In genomic region chr19:48168284-48168683, GRCm38 (mm10) we compare ENCODE assay signal across 16 mouse cellular contexts. TPM values are rescaled to one million over a fixed set of nuclear protein-coding genes. Genes with fewer than 3 reads are reported as not detected.
DNase-seq lines count a peak whose midpoint lies in the region.
"Had no signal": no experiment of that assay in that cellular context is flagged by ENCODE, and none has a peak within 500 bp of the region (broad histone marks: within the 10 kb centered on the region; RNA-seq: fewer than 3 reads in every experiment).

No protein-coding gene starts in this region.

- DNase-seq in adrenal gland, postnatal 10 days, result peak; percentile 7
- DNase-seq in adrenal gland, postnatal 4 days (ENCODE audit: low spot score in 2 of 2), result no peak
- peak; percentile 2 for DNase-seq in kidney, postnatal 14 days
- no peak for DNase-seq in kidney, postnatal 25 days
- peak; percentile 5 for DNase-seq in adipocyte (ENCODE audit: low spot score)
- DNase-seq in limb, embryonic 10.5 days (ENCODE audit: low spot score), result peak; percentile 70
- DNase-seq in layer of hippocampus, postnatal 10 days (ENCODE audit: low spot score in 2 of 2), result no peak
- no peak for DNase-seq in right cerebral cortex, postnatal 25 days
- DNase-seq: adrenal gland, adult 2 months; kidney, adult 9 months; liver; lung, postnatal 14 days; thymus, adult 2 months had no signal

- no peaks in the 10 kb centered on the region for H3K9me3 ChIP-seq in limb, embryonic 10.5 days (replicated peaks)
- H3K9me3 ChIP-seq: forebrain, embryonic 12.5 days had no signal

- WGBS in limb, embryonic 10.5 days, result 57% methylated on average over 5 of the region's 5 CpGs

- H3K27ac ChIP-seq in limb, embryonic 10.5 days, result no peak overlapping the region
- H3K27ac ChIP-seq: forebrain, embryonic 12.5 days had no signal

- no peaks in the 10 kb centered on the region for H3K36me3 ChIP-seq in limb, embryonic 10.5 days
- H3K36me3 ChIP-seq: forebrain, embryonic 12.5 days; G1E had no signal

- H3K4me3 ChIP-seq in limb, embryonic 10.5 days, result no peak overlapping the region
- H3K4me3 ChIP-seq: forebrain, embryonic 12.5 days had no signal

- H3K4me1 ChIP-seq in limb, embryonic 10.5 days, result no peaks in the 10 kb centered on the region
- H3K4me1 ChIP-seq: forebrain, embryonic 12.5 days had no signal

- no peaks in the 10 kb centered on the region for H3K27me3 ChIP-seq in limb, embryonic 10.5 days (ENCODE audit: low read depth, poor library complexity, severe bottlenecking)
- H3K27me3 ChIP-seq: forebrain, embryonic 12.5 days had no signal

RNA-seq across cellular contexts. Expression of gene Sorcs3, which starts 37.5 kb away (rescaled TPM):
- under 1 TPM; 0.06 to 0.18 TPM for total RNA-seq in adrenal gland, postnatal 10 days (2021)
- total RNA-seq in adrenal gland, postnatal 4 days (2021), result under 1 TPM; 0.25 to 0.59 TPM
- 0.29 and 0.46 TPM in 2 replicates for polyA plus RNA-seq in limb, embryonic 10.5 days (2016; fragmentation: Nextera tagmentation; extraction: Ambion mirVana)
- 10 to 100 TPM; 27.5 to 29.9 TPM for total RNA-seq in layer of hippocampus, postnatal 10 days (2021)
- total RNA-seq: adrenal gland, adult 2 months; common myeloid progenitor, adult 5-6 weeks; G1E had no signal
- polyA plus RNA-seq: adrenal gland, adult 2 months; G1E had no signal

Comparison
In these comparisons a context has a peak if more than half of its experiments do, and no peak if none do; other contexts are left out.
1. DNase-seq: peak in adrenal gland, postnatal 10 days (single experiment), kidney, postnatal 14 days (single experiment), adipocyte (single experiment) and limb, embryonic 10.5 days (single experiment); none in adrenal gland, postnatal 4 days (0 of 2), kidney, postnatal 25 days (0 of 2), layer of hippocampus, postnatal 10 days (0 of 2) and right cerebral cortex, postnatal 25 days (single experiment).
2. RNA of gene Sorcs3, which starts 37.5 kb away (total RNA-seq): 27.5 to 29.9 TPM in layer of hippocampus, postnatal 10 days; 0.25 to 0.59 TPM in adrenal gland, postnatal 4 days and 0.06 to 0.18 TPM in adrenal gland, postnatal 10 days; every median in the first group is over 10 times any median in the second.